In the genomic region with DNA sequence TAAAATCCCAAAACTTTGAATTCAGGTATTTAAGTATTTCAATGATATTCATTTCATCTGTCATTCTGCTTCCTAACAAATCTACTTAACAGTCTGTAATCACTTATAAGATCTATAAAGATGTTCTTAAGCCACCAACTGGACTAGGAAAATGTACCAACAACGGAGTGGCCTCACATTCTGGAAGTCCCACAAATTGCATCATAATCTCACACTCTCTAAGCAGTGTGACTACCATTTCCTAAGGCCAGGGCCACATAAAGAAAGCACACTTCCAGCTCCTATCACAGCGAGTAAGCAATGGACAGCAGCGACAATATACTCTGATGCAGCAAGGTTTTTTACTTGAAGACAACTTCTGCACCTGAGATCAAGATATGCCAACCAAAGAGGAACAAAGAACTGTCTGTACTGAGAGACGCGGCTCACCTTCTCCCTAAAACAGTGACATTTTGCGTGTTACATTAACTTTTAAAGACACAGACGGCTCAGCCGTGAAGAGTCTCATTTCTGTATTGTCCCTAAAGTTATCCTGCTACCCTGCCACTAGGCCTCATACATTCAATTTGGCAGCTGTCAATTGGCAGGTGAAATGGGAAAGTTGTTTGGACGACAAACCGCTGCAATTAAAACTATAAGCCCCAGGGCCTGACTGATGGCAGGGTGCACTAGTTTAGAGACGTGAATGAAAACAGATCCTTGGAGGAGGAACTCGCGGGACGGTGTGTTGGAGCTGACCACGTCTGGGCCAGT, we compare ENCODE assay signal across 8 mouse cellular contexts. TPM values are rescaled to one million over a fixed set of nuclear protein-coding genes. Genes with fewer than 3 reads are reported as not detected.
DNase-seq lines count a peak whose midpoint lies in the region; ATAC-seq lines count a peak whose summit lies in the region.

No protein-coding gene starts in this region.

- H3K4me3 ChIP-seq in kidney, embryonic 16.5 days (ENCODE audit: low read length) = peak overlapping the region; percentile 97
- H3K4me3 ChIP-seq in brown adipose tissue, adult 24 weeks (ENCODE audit: insufficient read depth, low read depth, low read length) = peak overlapping the region; percentile 94
- H3K4me3 ChIP-seq in hindbrain, embryonic 12.5 days = peak overlapping the region; percentile 98
- H3K4me3 ChIP-seq in midbrain, embryonic 12.5 days = peak overlapping the region; percentile 98

- no peak for ATAC-seq in kidney, embryonic 16.5 days (ENCODE audit: low FRiP score, low TSS enrichment)
- ATAC-seq in hindbrain, embryonic 12.5 days (ENCODE audit: low FRiP score) = no peak
- ATAC-seq in midbrain, embryonic 12.5 days (ENCODE audit: low FRiP score, low read depth) = no peak

- 0 out of 2 replicates have a peak, but pooled peaks cover 3% of the 10 kb centered on the region for H3K9me3 ChIP-seq in kidney, embryonic 16.5 days (ENCODE audit: low read length)
- H3K9me3 ChIP-seq in hindbrain, embryonic 12.5 days (replicated peaks) = no peaks in the 10 kb centered on the region
- H3K9me3 ChIP-seq in midbrain, embryonic 12.5 days = no peaks in the 10 kb centered on the region

- H3K4me2 ChIP-seq in kidney, embryonic 16.5 days (replicated peaks; ENCODE audit: low read depth, low read length) = peak overlapping the region; percentile 90
- peak overlapping the region; percentile 93 for H3K4me2 ChIP-seq in hindbrain, embryonic 12.5 days (replicated peaks)
- H3K4me2 ChIP-seq in midbrain, embryonic 12.5 days (replicated peaks) = peak overlapping the region; percentile 91

- peak overlapping the region; percentile 74; the same call in 1 of the 2 replicates for H3K27ac ChIP-seq in kidney, embryonic 16.5 days (ENCODE audit: low read length)
- H3K27ac ChIP-seq in brown adipose tissue, adult 24 weeks (replicated peaks; ENCODE audit: low read depth, low read length) = peak overlapping the region; percentile 90
- no peak overlapping the region for H3K27ac ChIP-seq in hindbrain, embryonic 12.5 days
- H3K27ac ChIP-seq in midbrain, embryonic 12.5 days (replicated peaks) = no peak overlapping the region

- H3K36me3 ChIP-seq in kidney, embryonic 16.5 days (ENCODE audit: insufficient read depth, low read length) = peaks cover 13% of the 10 kb centered on the region
- peaks cover 10% of the 10 kb centered on the region; the same call in 1 of the 2 replicates for H3K36me3 ChIP-seq in hindbrain, embryonic 12.5 days
- H3K36me3 ChIP-seq in midbrain, embryonic 12.5 days = peaks cover 22% of the 10 kb centered on the region

- DNase-seq in kidney, adult 9 months = no peak
- DNase-seq in frontal cortex, postnatal 14 days (ENCODE audit: low spot score in 2 of 2) = no peak
- DNase-seq in layer of hippocampus, postnatal 25 days (ENCODE audit: extremely low spot score in 1 of 2, low spot score in 1 of 2) = no peak
- no peak for DNase-seq in B cell, adult 2 months

- H3K4me1 ChIP-seq in kidney, embryonic 16.5 days (ENCODE audit: insufficient read depth, low read length) = peaks cover 10% of the 10 kb centered on the region
- H3K4me1 ChIP-seq in brown adipose tissue, adult 24 weeks (ENCODE audit: control insufficient read depth, insufficient read depth, insufficient read length, low read length) = peaks cover 2% of the 10 kb centered on the region; the same call in 1 of the 2 replicates
- peaks cover 7% of the 10 kb centered on the region for H3K4me1 ChIP-seq in hindbrain, embryonic 12.5 days
- peaks cover 12% of the 10 kb centered on the region for H3K4me1 ChIP-seq in midbrain, embryonic 12.5 days

- WGBS in kidney, embryonic 16.5 days = 22% methylated on average over 15 of the region's 15 CpGs
- 31% methylated on average over 15 of the region's 15 CpGs for WGBS in hindbrain, embryonic 12.5 days
- WGBS in midbrain, embryonic 12.5 days = 33% methylated on average over 15 of the region's 15 CpGs

- H3K9ac ChIP-seq in kidney, embryonic 16.5 days (replicated peaks; ENCODE audit: low read length) = peak overlapping the region; percentile 91
- peak overlapping the region; percentile 95 for H3K9ac ChIP-seq in hindbrain, embryonic 12.5 days
- H3K9ac ChIP-seq in midbrain, embryonic 12.5 days (replicated peaks) = peak overlapping the region; percentile 96

- no peaks in the 10 kb centered on the region for H3K27me3 ChIP-seq in kidney, embryonic 16.5 days (ENCODE audit: insufficient read depth, low read length)
- H3K27me3 ChIP-seq in hindbrain, embryonic 12.5 days = no peaks in the 10 kb centered on the region
- no peaks in the 10 kb centered on the region for H3K27me3 ChIP-seq in midbrain, embryonic 12.5 days

RNA-seq across cellular contexts. Expression of a gene that starts 0.9 kb away (rescaled TPM):
- polyA plus RNA-seq in kidney, embryonic 16.5 days (2015; fragmentation: Nextera tagmentation; extraction: Ambion mirVana) = 147 and 154 TPM in 2 replicates
- polyA plus RNA-seq in brown adipose tissue, adult 24 weeks (2012; ENCODE audit: insufficient read depth, insufficient read length, missing spikeins) = 928 and 1,239 TPM in 2 replicates
- polyA plus RNA-seq in hindbrain, embryonic 12.5 days (2016; fragmentation: Nextera tagmentation; extraction: Ambion mirVana) = 139 and 153 TPM in 2 replicates
- 143 and 144 TPM in 2 replicates for polyA plus RNA-seq in midbrain, embryonic 12.5 days (2016; fragmentation: Nextera tagmentation; extraction: Ambion mirVana)
- total RNA-seq in layer of hippocampus, postnatal 25 days (2021) = 100 to 1,000 TPM; 104 to 107 TPM

RNA-seq across cellular contexts. Expression of a gene that starts 40.3 kb away (rescaled TPM):
- polyA plus RNA-seq in kidney, embryonic 16.5 days (2015; fragmentation: Nextera tagmentation; extraction: Ambion mirVana) = 0.07 and 0.08 TPM in 2 replicates
- not detected in 2 replicates for polyA plus RNA-seq in brown adipose tissue, adult 24 weeks (2012; ENCODE audit: insufficient read depth, insufficient read length, missing spikeins)
- not detected in 2 replicates for polyA plus RNA-seq in hindbrain, embryonic 12.5 days (2016; fragmentation: Nextera tagmentation; extraction: Ambion mirVana)
- not detected in 2 replicates for polyA plus RNA-seq in midbrain, embryonic 12.5 days (2016; fragmentation: Nextera tagmentation; extraction: Ambion mirVana)
- total RNA-seq in layer of hippocampus, postnatal 25 days (2021) = under 1 TPM; 0.16 to 0.20 TPM

Comparison
In these comparisons a context has a peak if more than half of its experiments do, and no peak if none do; other contexts are left out.
1. H3K27ac ChIP-seq: peak in kidney, embryonic 16.5 days (single experiment) and brown adipose tissue, adult 24 weeks (single experiment); none in hindbrain, embryonic 12.5 days (single experiment) and midbrain, embryonic 12.5 days (single experiment).
2. Peak in every context shown above with its lines, with median percentiles within 50 percentile points of each other: H3K4me2 ChIP-seq, H3K4me3 ChIP-seq and H3K9ac ChIP-seq.